Mouse (Mus musculus): ENCODE results near the gene Lgr4.

Gene Lgr4

DNA sequence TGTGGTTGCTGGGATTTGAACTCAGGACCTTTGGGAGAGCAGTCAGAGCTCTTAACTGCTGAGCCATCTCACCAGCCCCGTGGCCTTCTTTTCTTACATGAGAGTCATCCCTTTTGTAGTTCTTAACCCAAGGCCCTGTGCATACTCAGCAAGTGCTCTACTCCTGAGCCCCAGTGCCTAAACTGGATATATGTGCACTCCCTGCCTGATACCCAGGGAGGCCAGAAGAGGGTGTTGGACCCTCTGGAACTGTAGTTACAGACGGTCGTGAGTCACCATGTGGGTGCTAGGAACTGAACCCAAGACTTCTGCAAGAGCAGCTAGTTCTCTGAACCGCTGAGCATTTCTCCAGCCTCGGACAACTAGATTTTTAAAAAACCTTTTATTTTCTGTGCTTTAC is 12.9 kb downstream of the Lgr4 start:
- H3K27me3 ChIP-seq (ENCODE audit: control insufficient read depth, insufficient read depth, low read length, poor library complexity, severe bottlenecking), result no peaks in the 10 kb centered on the region
- DNase-seq (ENCODE audit: low read depth, low spot score), result no peak
- H3K36me3 ChIP-seq (ENCODE audit: control insufficient read depth, insufficient read depth, low read length, poor library complexity, severe bottlenecking), result no peaks in the 10 kb centered on the region

DNA sequence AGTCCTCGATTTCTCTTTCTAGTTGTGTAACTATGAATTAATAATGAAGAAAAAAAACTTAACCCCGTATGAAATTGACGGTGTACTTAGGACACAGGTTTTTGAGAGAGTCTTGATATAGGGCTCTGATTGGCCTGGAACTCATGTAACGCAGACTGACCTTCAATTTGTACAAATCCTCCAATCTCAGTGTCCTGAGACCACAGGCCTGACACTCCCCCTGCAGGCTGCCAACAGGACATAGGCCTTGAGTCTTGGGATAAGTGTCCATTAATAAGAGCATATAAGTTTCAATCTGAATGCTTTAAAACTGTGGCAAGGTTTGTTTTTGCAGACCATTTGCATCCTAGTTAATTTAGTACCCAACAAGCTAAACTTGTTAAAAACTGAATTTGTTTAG is 13.3 kb downstream of the Lgr4 start:
- no peaks in the 10 kb centered on the region for H3K27me3 ChIP-seq (ENCODE audit: control insufficient read depth, insufficient read depth, low read length, poor library complexity, severe bottlenecking)
- DNase-seq (ENCODE audit: low read depth, low spot score), result no peak

DNA sequence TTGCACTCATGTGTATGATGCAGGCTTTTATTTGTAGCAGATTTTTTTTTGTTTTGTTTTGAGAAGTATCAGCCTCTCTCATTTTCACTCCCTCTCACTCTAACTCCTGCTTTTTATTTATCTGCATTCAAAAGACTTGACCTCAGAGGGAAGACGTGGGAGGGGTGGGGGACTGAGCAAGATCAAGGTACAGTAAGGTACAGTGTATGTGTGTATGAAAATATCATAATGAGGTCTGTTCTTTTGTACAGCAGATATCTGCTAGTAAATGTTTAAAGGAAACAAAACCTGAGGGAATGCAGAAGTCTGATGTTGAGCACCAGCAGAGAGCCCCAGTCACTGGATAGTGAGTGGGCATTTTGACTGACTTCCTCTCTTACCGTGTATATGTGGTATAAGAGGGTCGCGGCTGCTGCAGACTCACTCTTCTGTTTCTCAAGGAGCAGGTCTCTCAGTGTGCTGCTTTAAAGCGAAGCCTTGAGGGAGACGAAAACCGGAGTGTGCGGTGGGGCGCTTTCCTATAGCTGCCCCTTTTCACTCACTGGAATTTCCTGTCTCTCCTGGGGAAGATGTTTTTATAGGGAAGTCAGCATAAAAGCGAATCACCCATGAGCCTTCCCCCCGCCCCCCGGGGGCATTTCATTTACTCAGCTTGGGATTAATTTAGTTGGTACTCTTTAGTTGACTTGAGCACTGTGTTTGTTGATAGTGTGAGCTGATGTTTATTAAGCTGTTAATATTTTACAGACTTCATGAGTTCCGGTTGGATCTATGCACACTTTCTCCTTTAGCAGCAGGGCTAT is 14.7 kb downstream of the Lgr4 start:
- H3K36me3 ChIP-seq (ENCODE audit: control insufficient read depth, insufficient read depth, low read length, poor library complexity, severe bottlenecking), result no peaks in the 10 kb centered on the region
- no peaks in the 10 kb centered on the region for H3K27me3 ChIP-seq (ENCODE audit: control insufficient read depth, insufficient read depth, low read length, poor library complexity, severe bottlenecking)
- no peak for DNase-seq (ENCODE audit: low read depth, low spot score)

More for the DNA sequence above, 13.3 kb downstream of the Lgr4 start:
- no peaks in the 10 kb centered on the region for H3K36me3 ChIP-seq (ENCODE audit: control insufficient read depth, insufficient read depth, low read length, poor library complexity, severe bottlenecking)

DNA sequence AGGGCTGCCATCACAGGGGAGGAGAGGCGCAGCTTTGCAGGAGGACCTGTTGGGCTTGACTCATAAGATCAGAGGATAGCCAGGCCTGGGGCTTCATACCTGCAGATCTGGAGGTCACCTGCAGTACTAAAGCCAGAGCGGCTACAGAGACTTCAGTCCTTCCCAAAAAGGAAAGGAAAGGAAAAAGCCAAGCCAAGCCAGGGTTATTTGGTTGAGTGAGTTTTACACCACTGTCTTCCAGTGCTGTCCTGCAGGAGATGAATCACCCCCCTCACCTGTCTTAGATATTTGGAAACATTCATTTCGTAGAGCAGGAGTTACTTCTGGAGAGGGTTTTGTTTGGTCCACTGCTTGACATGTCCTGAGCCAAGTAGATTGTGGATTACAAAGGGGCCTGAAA is 15.7 kb downstream of the Lgr4 start:
- Histone ChIP-seq H3K36me3 (ENCODE audit: control insufficient read depth, insufficient read depth, low read length, poor library complexity, severe bottlenecking) (no peaks in the 10 kb centered on the region), H3K27me3 (ENCODE audit: control insufficient read depth, insufficient read depth, low read length, poor library complexity, severe bottlenecking) (no peaks in the 10 kb centered on the region)
- no peak for DNase-seq (ENCODE audit: low read depth, low spot score)

DNA sequence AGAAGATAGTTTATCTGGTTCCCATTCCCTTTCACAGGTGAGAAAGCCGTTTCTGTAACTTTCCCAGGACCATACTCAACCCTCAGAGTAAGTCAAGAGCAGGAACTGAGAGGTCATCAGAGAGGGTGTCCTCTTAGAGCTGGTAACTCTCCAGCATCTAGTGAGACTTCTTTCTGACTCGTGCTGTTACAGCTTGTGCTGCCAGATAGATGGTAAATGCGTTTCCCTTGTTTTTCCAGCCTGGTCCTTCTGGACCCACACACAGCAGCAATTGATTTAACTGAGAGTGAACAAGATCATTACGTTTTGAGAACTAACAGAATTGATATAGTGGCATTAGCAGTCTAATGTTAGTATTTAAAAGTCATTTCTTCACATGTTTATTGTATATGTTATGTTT is 16.6 kb downstream of the Lgr4 start:
- no peaks in the 10 kb centered on the region for H3K27me3 ChIP-seq (ENCODE audit: control insufficient read depth, insufficient read depth, low read length, poor library complexity, severe bottlenecking)
- no peaks in the 10 kb centered on the region for H3K36me3 ChIP-seq (ENCODE audit: control insufficient read depth, insufficient read depth, low read length, poor library complexity, severe bottlenecking)
- DNase-seq (ENCODE audit: low read depth, low spot score), result no peak

DNA sequence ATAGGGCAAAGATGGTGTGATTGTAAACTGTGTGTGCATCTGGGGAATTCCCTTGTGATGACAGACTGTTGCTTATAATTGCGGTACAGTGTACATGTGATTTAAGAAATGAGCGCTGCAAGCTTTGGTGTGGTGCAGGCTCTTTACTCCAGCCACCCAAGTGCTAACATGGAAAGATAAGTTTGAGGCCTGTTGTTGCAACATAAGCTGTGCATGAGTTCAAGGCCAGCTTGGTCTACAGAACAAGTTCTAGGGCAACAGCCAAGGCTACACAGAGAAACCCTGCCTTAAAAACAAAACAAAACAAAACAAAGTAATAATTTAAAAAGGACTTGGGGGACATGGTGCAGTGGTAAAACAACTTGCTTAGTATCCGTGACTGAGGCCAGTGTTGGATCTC is 17.7 kb downstream of the Lgr4 start:
- no peak for DNase-seq (ENCODE audit: low read depth, low spot score)
- no peaks in the 10 kb centered on the region for H3K36me3 ChIP-seq (ENCODE audit: control insufficient read depth, insufficient read depth, low read length, poor library complexity, severe bottlenecking)
- H3K27me3 ChIP-seq (ENCODE audit: control insufficient read depth, insufficient read depth, low read length, poor library complexity, severe bottlenecking), result no peaks in the 10 kb centered on the region

DNA sequence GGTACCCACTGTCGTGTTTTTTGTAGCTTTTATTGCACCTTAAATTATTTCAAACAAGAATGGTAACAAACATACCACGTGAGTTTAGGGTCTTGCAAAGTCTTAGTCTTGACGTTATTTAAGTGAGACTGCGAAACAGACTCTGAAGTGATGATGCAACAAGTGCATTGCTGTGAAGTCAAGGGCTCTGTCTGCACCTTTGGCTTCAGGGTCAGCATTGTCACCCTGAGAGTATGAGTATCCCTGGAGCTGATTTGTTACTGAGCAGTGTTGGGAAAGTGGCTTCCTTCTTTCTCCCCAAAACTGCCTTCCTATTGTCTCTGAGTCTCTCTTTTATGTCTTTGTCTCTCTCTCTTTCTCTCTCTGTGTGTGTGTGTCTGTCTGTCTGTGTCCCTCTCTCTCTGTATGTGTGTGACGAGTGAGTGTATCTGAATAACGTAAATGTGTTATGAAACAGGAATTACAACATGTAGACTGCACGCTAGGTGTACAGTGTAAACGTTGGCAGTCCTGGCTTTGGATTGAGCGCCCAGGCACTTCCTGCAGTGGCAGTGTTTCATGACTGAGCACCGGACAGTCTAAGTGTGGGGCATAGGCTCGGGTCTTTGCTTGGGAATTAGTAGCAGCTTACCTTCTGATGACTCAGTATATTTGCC is 18.4 kb downstream of the Lgr4 start:
- H3K36me3 ChIP-seq (ENCODE audit: control insufficient read depth, insufficient read depth, low read length, poor library complexity, severe bottlenecking), result no peaks in the 10 kb centered on the region
- no peak for DNase-seq (ENCODE audit: low read depth, low spot score)

DNA sequence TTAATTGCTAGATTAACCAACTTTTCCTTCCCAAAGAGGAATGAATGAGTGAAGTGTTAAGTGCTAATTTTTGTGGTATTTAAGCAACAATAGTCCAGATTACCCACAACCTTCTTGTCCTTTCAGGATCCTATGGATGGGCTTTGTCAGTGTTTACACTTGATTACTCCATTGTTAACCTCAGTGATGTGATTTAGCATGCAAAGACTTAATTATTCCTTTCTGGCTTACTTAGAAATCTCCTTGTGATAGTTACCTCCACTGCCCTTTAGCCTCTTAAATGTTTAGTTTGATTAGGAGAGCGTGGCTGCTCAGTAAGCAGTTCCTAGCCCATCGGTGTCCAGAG is 18.9 kb downstream of the Lgr4 start:
- no peaks in the 10 kb centered on the region for H3K27me3 ChIP-seq (ENCODE audit: control insufficient read depth, insufficient read depth, low read length, poor library complexity, severe bottlenecking)
- no peaks in the 10 kb centered on the region for H3K36me3 ChIP-seq (ENCODE audit: control insufficient read depth, insufficient read depth, low read length, poor library complexity, severe bottlenecking)
- DNase-seq (ENCODE audit: low read depth, low spot score), result no peak

More for the DNA sequence above, 18.4 kb downstream of the Lgr4 start:
- no peaks in the 10 kb centered on the region for H3K27me3 ChIP-seq (ENCODE audit: control insufficient read depth, insufficient read depth, low read length, poor library complexity, severe bottlenecking)

DNA sequence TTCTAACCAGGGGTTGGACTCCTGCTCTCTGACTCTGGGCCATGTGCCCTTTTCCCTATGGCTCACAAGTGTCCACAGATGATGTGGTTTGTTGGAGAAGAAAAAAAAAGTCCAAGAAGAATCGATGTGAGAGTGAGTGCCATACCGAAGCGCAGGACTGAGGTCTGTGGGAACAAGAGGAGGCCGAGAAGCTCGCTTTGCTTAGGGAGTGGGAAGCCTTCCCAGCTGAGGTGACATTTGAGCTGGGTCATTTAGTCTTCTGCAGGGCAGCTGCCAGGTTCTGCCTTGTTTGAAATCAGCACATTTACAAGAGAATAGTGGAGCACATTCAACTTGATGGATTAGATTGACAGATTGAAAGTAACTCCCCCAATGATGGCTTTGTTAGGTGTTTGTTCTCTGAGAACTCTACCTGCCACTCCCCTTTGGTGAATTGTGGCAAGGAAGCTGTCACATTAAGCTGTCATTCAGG is 24.6 kb downstream of the Lgr4 start:
- no peak for DNase-seq (ENCODE audit: low read depth, low spot score)
- Histone ChIP-seq H3K27me3 (ENCODE audit: control insufficient read depth, insufficient read depth, low read length, poor library complexity, severe bottlenecking) (no peaks in the 10 kb centered on the region), H3K36me3 (ENCODE audit: control insufficient read depth, insufficient read depth, low read length, poor library complexity, severe bottlenecking) (no peaks in the 10 kb centered on the region)

DNA sequence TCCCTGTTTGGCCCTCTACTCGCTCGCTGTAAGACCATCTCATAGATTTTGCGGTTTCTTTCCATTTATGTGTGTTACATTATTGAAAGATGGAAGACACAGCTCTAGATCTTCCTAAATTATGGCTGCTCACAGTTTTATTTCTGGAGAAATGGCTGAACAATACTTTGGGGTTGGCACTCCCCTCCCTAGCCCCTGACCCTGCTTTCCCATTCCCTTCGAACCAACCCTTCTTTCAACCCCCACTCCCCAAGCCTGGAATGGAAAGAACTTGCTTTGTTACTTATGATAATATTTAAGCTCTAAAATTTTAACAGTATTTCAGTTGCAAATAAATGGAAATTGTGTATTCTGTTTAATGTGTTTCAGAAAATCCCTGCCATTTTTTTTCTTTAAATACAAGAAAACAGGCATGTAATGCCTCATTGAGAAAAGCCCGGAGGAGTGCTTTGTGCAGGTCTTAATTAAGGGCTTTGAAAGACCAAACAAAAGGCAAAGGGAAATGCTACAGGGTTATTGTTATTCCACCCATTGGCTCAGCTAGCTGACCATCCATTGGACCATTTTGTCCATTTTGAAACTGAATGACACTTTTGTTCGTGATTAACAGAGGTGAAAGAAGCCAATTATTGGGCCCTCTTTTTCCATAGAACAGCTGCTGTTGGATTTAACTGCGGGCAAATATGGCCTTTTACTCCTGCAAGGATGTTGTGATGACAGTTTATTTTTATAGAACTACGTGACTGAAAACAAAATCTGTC is 25.5 kb downstream of the Lgr4 start:
- no peaks in the 10 kb centered on the region for H3K27me3 ChIP-seq (ENCODE audit: control insufficient read depth, insufficient read depth, low read length, poor library complexity, severe bottlenecking)
- H3K36me3 ChIP-seq (ENCODE audit: control insufficient read depth, insufficient read depth, low read length, poor library complexity, severe bottlenecking), result no peaks in the 10 kb centered on the region
- DNase-seq (ENCODE audit: low read depth, low spot score), result no peak

DNA sequence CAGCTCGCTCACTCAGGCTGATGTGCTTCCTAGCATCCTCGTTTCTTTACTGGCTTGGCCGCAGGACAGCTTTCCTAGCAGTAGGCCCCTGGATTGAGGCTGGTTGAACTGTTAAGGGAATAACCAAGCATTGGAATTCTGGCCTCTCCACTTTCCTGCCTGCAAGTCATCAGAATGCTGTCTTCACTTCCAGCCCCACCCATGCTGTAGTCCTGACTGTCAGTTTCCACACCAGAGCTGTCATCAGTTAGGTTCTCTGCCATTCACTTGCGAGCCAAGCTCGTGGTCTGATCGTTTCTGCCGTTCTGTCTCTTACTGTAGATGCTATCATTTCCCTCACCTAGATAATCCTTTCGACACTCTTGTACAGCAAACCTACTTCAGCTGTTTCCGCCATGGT is 27.5 kb downstream of the Lgr4 start:
- DNase-seq (ENCODE audit: low read depth, low spot score), result no peak
- Histone ChIP-seq H3K36me3 (ENCODE audit: control insufficient read depth, insufficient read depth, low read length, poor library complexity, severe bottlenecking) (no peaks in the 10 kb centered on the region), H3K27me3 (ENCODE audit: control insufficient read depth, insufficient read depth, low read length, poor library complexity, severe bottlenecking) (no peaks in the 10 kb centered on the region)

DNA sequence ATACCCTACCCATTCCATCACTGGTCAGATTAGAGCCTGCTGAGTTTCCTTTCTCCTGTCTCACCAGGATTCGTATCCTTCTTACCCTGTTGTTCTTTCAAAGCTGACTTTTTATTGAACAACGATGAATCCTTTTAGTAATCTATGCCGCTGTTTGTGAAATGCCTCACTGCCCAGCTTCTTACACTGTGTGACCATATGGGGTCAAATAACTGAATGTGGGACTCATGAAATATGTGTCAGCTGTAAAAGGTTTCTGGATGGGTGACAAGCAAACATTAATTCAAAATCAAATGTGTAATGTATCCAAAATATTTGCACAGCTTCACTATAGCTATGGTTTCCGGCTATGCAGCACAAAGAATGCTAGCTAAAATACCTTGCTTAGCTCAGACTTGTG is 28.1 kb downstream of the Lgr4 start:
- H3K27me3 ChIP-seq (ENCODE audit: control insufficient read depth, insufficient read depth, low read length, poor library complexity, severe bottlenecking), result no peaks in the 10 kb centered on the region
- no peaks in the 10 kb centered on the region for H3K36me3 ChIP-seq (ENCODE audit: control insufficient read depth, insufficient read depth, low read length, poor library complexity, severe bottlenecking)
- DNase-seq (ENCODE audit: low read depth, low spot score), result no peak

DNA sequence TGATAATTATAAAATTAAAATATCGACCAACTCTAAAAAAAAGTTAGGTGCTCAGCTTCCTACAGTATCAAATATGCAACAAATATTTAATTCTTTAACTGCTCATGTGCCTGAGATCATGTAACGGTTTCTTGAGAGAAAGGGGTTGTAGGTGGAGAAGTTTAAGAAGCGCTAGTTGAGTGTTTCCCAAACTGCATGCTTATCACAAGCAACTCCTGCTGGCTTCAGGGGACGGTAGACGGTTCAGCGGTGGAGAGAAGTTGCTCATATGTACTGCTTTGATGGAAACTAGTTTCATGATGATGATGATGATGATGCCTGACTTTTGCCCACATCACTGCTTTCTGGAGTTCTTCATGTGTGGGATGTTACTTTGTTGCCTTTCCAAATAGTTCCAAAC is 29.0 kb downstream of the Lgr4 start:
- no peaks in the 10 kb centered on the region for H3K27me3 ChIP-seq (ENCODE audit: control insufficient read depth, insufficient read depth, low read length, poor library complexity, severe bottlenecking)
- no peak for DNase-seq (ENCODE audit: low read depth, low spot score)
- no peaks in the 10 kb centered on the region for H3K36me3 ChIP-seq (ENCODE audit: control insufficient read depth, insufficient read depth, low read length, poor library complexity, severe bottlenecking)

DNA sequence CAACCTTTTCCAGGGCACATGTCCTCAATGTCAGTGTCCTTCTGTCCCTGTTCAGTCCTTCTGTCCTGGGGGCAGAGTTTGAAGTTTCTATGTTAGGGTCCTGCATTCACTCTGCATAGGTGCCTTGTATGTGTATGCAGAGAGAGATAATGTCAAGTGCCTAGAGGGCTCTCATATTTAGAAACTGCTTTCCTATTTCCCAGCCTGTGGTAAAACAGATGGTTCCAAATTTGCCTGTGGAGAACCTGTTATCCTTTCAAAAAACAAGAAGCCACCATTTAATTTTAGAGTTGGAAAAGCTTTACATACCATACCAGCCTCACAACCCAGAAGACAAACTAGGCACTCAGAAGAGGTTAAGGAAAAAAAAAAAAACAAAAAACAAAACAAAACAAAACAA is 32.1 kb downstream of the Lgr4 start:
- no peak for DNase-seq (ENCODE audit: low read depth, low spot score)
- Histone ChIP-seq H3K36me3 (ENCODE audit: control insufficient read depth, insufficient read depth, low read length, poor library complexity, severe bottlenecking) (no peaks in the 10 kb centered on the region), H3K27me3 (ENCODE audit: control insufficient read depth, insufficient read depth, low read length, poor library complexity, severe bottlenecking) (no peaks in the 10 kb centered on the region)

DNA sequence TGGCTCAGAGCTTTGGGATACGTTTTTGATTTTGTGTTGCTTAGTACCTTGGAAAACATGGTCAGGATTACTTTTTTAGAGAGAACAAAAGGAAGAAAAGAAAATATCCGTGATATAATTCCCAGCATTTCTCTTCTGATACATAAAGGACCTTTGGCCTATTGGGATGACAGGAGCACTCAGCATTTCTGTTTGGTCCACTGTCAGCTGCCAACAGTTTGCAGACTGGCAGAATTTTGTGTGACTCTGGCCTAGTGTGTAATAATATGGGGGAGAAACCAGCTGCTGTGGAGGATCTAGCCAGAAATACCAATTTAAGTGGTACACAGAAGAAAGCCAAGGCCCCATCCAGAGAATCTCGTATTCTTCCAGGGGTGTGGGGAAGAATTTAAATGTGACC is 32.9 kb downstream of the Lgr4 start:
- H3K36me3 ChIP-seq (ENCODE audit: control insufficient read depth, insufficient read depth, low read length, poor library complexity, severe bottlenecking), result no peaks in the 10 kb centered on the region
- no peaks in the 10 kb centered on the region for H3K27me3 ChIP-seq (ENCODE audit: control insufficient read depth, insufficient read depth, low read length, poor library complexity, severe bottlenecking)

More for the DNA sequence above, 32.9 kb downstream of the Lgr4 start:
- no peak for DNase-seq (ENCODE audit: low read depth, low spot score)

All from splenic B cell, adult 2 months (primary cell).